ENCODE assay signal across 8 mouse cellular contexts in the genomic region with DNA sequence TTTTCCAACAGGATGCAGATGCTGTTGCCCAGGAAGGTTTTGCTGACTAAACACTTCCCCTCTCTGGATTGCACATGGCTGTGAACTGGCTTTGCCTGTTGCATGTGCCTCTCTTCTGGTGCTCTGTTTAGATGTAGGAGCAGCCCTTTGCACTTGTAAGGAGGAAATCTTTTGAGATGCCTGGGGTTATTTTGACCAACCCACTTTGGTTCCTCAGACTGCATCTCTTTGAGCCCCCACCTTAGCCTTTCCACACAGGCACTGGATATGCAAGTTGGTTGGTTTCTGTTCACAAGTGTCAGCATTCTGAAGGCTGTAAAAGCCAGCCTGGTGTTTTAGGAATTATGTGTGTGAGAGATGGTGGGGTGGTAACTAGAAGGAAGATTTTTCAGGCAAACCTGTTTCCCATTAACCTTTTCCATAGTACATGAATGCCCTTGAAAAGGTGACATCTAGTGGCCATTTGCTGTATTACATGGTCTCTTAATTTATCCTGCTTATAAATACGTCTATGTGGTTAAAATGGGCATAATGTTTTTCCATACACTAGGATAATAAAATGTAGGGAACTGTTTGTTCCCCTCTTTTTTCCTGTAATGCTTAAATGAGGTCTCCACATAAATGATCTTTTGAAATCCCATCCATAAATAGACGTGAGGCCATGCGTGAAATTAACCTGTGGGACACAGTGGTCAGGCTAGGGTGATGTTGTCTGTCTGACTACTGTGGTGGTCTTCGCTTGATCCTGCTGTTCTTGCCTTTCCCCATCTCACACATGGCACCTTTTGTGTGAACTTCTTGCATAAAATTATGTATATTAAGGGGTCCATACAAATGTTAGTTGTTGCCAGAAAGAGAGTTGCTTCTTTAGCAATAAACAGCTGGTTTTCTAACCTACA. TPM values are rescaled to one million over a fixed set of nuclear protein-coding genes. Genes with fewer than 3 reads are reported as not detected.
DNase-seq lines count a peak whose midpoint lies in the region; ATAC-seq lines count a peak whose summit lies in the region.

No protein-coding gene starts in this region.

- H3K9ac ChIP-seq in forebrain, embryonic 11.5 days (ENCODE audit: low read length): no peak overlapping the region
- H3K9ac ChIP-seq in kidney, embryonic 15.5 days: no peak overlapping the region
- H3K9ac ChIP-seq in midbrain, embryonic 14.5 days (replicated peaks; ENCODE audit: low read length): no peak overlapping the region

- no peaks in the 10 kb centered on the region for H3K4me1 ChIP-seq in forebrain, embryonic 11.5 days (replicated peaks; ENCODE audit: control insufficient read depth, insufficient read depth, low read length)
- H3K4me1 ChIP-seq in forebrain, embryonic 10.5 days: 0 out of 2 replicates have a peak, but pooled peaks cover 8% of the 10 kb centered on the region
- peaks cover 4% of the 10 kb centered on the region; the same call in 1 of the 2 replicates for H3K4me1 ChIP-seq in embryonic facial prominence, embryonic 10.5 days
- H3K4me1 ChIP-seq in kidney, embryonic 15.5 days: peaks cover 5% of the 10 kb centered on the region
- H3K4me1 ChIP-seq in midbrain, embryonic 14.5 days (ENCODE audit: control insufficient read depth, insufficient read depth, low read length): no peaks in the 10 kb centered on the region

- no peak overlapping the region for H3K4me2 ChIP-seq in forebrain, embryonic 11.5 days (ENCODE audit: low read depth, low read length, severe bottlenecking)
- H3K4me2 ChIP-seq in kidney, embryonic 15.5 days: no peak overlapping the region
- no peak overlapping the region for H3K4me2 ChIP-seq in midbrain, embryonic 14.5 days (ENCODE audit: low read length)

- H3K4me3 ChIP-seq in forebrain, embryonic 11.5 days (ENCODE audit: low read depth, low read length): no peak overlapping the region
- no peak overlapping the region for H3K4me3 ChIP-seq in forebrain, embryonic 10.5 days
- H3K4me3 ChIP-seq in embryonic facial prominence, embryonic 10.5 days: no peak overlapping the region
- H3K4me3 ChIP-seq in kidney, embryonic 15.5 days (replicated peaks): no peak overlapping the region
- no peak overlapping the region for H3K4me3 ChIP-seq in midbrain, embryonic 14.5 days (replicated peaks; ENCODE audit: low read depth, low read length)

- no peaks in the 10 kb centered on the region for H3K36me3 ChIP-seq in forebrain, embryonic 11.5 days (ENCODE audit: control insufficient read depth, insufficient read depth, low read length)
- H3K36me3 ChIP-seq in forebrain, embryonic 10.5 days (replicated peaks): no peaks in the 10 kb centered on the region
- H3K36me3 ChIP-seq in embryonic facial prominence, embryonic 10.5 days (replicated peaks): no peaks in the 10 kb centered on the region
- no peaks in the 10 kb centered on the region for H3K36me3 ChIP-seq in kidney, embryonic 15.5 days
- no peaks in the 10 kb centered on the region for H3K36me3 ChIP-seq in midbrain, embryonic 14.5 days (ENCODE audit: control insufficient read depth, insufficient read depth, low read length)

- ATAC-seq in forebrain, embryonic 11.5 days (replicated peaks; ENCODE audit: low FRiP score): peak; percentile 55; the same call in 1 of the 2 replicates
- ATAC-seq in kidney, embryonic 15.5 days (replicated peaks; ENCODE audit: low FRiP score): peak; percentile 54; the same call in 1 of the 2 replicates
- ATAC-seq in midbrain, embryonic 14.5 days (ENCODE audit: low FRiP score, low TSS enrichment): no peak; the same call in 1 of the 2 replicates

- H3K27ac ChIP-seq in forebrain, embryonic 11.5 days (ENCODE audit: low read depth, low read length): no peak overlapping the region
- H3K27ac ChIP-seq in forebrain, embryonic 10.5 days: no peak overlapping the region
- no peak overlapping the region; the same call in 1 of the 2 replicates for H3K27ac ChIP-seq in embryonic facial prominence, embryonic 10.5 days (replicated peaks)
- H3K27ac ChIP-seq in kidney, embryonic 15.5 days: no peak overlapping the region
- no peak overlapping the region for H3K27ac ChIP-seq in midbrain, embryonic 14.5 days (replicated peaks; ENCODE audit: low read depth, low read length)

- 65% methylated on average over 4 of the region's 4 CpGs for WGBS in forebrain, embryonic 11.5 days
- WGBS in forebrain, embryonic 10.5 days: 72% methylated on average over 4 of the region's 4 CpGs
- 65% methylated on average over 4 of the region's 4 CpGs for WGBS in embryonic facial prominence, embryonic 10.5 days
- WGBS in kidney, embryonic 15.5 days: 67% methylated on average over 4 of the region's 4 CpGs
- 63% methylated on average over 4 of the region's 4 CpGs for WGBS in midbrain, embryonic 14.5 days

- H3K27me3 ChIP-seq in forebrain, embryonic 11.5 days (ENCODE audit: control insufficient read depth, insufficient read depth, low read length): no peaks in the 10 kb centered on the region
- H3K27me3 ChIP-seq in forebrain, embryonic 10.5 days (ENCODE audit: poor library complexity, severe bottlenecking): no peaks in the 10 kb centered on the region
- H3K27me3 ChIP-seq in embryonic facial prominence, embryonic 10.5 days (replicated peaks; ENCODE audit: low read depth, poor library complexity, severe bottlenecking): no peaks in the 10 kb centered on the region
- H3K27me3 ChIP-seq in kidney, embryonic 15.5 days: no peaks in the 10 kb centered on the region
- H3K27me3 ChIP-seq in midbrain, embryonic 14.5 days (ENCODE audit: control insufficient read depth, insufficient read depth, low read length): no peaks in the 10 kb centered on the region

- H3K9me3 ChIP-seq in forebrain, embryonic 11.5 days (ENCODE audit: control insufficient read depth, low read length): no peaks in the 10 kb centered on the region
- H3K9me3 ChIP-seq in forebrain, embryonic 10.5 days: no peaks in the 10 kb centered on the region
- no peaks in the 10 kb centered on the region for H3K9me3 ChIP-seq in embryonic facial prominence, embryonic 10.5 days
- no peaks in the 10 kb centered on the region for H3K9me3 ChIP-seq in kidney, embryonic 15.5 days (replicated peaks)
- H3K9me3 ChIP-seq in midbrain, embryonic 14.5 days (ENCODE audit: control insufficient read depth, low read length): no peaks in the 10 kb centered on the region

- DNase-seq in forebrain, embryonic 11.5 days (ENCODE audit: low spot score): no peak
- no peak for DNase-seq in forebrain, embryonic 10.5 days (ENCODE audit: extremely low spot score, low spot score)
- peak; percentile 63 for DNase-seq in thymus, postnatal 14 days
- no peak for DNase-seq in thymus, postnatal 25 days
- peak; percentile 18 for DNase-seq in embryonic facial prominence, embryonic 10.5 days (ENCODE audit: low spot score)
- DNase-seq in midbrain, embryonic 14.5 days: peak; percentile 90
- DNase-seq in spleen, adult 18-20 months: no peak

RNA-seq across cellular contexts. Expression of gene P2ry13, which starts 1.8 kb away (rescaled TPM):
- polyA plus RNA-seq in forebrain, embryonic 11.5 days (2014; fragmentation: Nextera tagmentation; extraction: Ambion mirVana): 0.68 and 0.77 TPM in 2 replicates
- 0.52 and 0.67 TPM in 2 replicates for polyA plus RNA-seq in forebrain, embryonic 10.5 days (2016; fragmentation: Nextera tagmentation; extraction: Ambion mirVana)
- polyA plus RNA-seq in embryonic facial prominence, embryonic 10.5 days (2016; fragmentation: Nextera tagmentation; extraction: Ambion mirVana): 0.30 and 0.47 TPM in 2 replicates
- polyA plus RNA-seq in kidney, embryonic 15.5 days (2015; fragmentation: Nextera tagmentation; extraction: Ambion mirVana): 0.63 and 0.73 TPM in 2 replicates
- 0.85 and 1.4 TPM in 2 replicates for polyA plus RNA-seq in midbrain, embryonic 14.5 days (2014; fragmentation: Nextera tagmentation; extraction: Ambion mirVana)

RNA-seq across cellular contexts. Expression of gene Gpr87, which starts 14.0 kb away (rescaled TPM):
- polyA plus RNA-seq in forebrain, embryonic 11.5 days (2014; fragmentation: Nextera tagmentation; extraction: Ambion mirVana): not detected in 2 replicates
- 0.17 and 0.20 TPM in 2 replicates for polyA plus RNA-seq in forebrain, embryonic 10.5 days (2016; fragmentation: Nextera tagmentation; extraction: Ambion mirVana)
- polyA plus RNA-seq in embryonic facial prominence, embryonic 10.5 days (2016; fragmentation: Nextera tagmentation; extraction: Ambion mirVana): 0.28 and 0.31 TPM in 2 replicates
- 0.31 TPM in 1 of 2 replicates, not detected in the other for polyA plus RNA-seq in kidney, embryonic 15.5 days (2015; fragmentation: Nextera tagmentation; extraction: Ambion mirVana)
- 0.20 and 0.26 TPM in 2 replicates for polyA plus RNA-seq in midbrain, embryonic 14.5 days (2014; fragmentation: Nextera tagmentation; extraction: Ambion mirVana)

RNA-seq across cellular contexts. Expression of gene P2ry12, which starts 53.8 kb away (rescaled TPM):
- 1.9 and 2.0 TPM in 2 replicates for polyA plus RNA-seq in forebrain, embryonic 11.5 days (2014; fragmentation: Nextera tagmentation; extraction: Ambion mirVana)
- 0.62 and 0.63 TPM in 2 replicates for polyA plus RNA-seq in forebrain, embryonic 10.5 days (2016; fragmentation: Nextera tagmentation; extraction: Ambion mirVana)
- polyA plus RNA-seq in embryonic facial prominence, embryonic 10.5 days (2016; fragmentation: Nextera tagmentation; extraction: Ambion mirVana): 0.65 and 1.0 TPM in 2 replicates
- polyA plus RNA-seq in kidney, embryonic 15.5 days (2015; fragmentation: Nextera tagmentation; extraction: Ambion mirVana): 1.0 and 2.1 TPM in 2 replicates
- 4.5 and 5.6 TPM in 2 replicates for polyA plus RNA-seq in midbrain, embryonic 14.5 days (2014; fragmentation: Nextera tagmentation; extraction: Ambion mirVana)

RNA-seq across cellular contexts. Expression of gene P2ry14, which starts 55.5 kb away (rescaled TPM):
- 3.4 and 4.1 TPM in 2 replicates for polyA plus RNA-seq in forebrain, embryonic 11.5 days (2014; fragmentation: Nextera tagmentation; extraction: Ambion mirVana)
- polyA plus RNA-seq in forebrain, embryonic 10.5 days (2016; fragmentation: Nextera tagmentation; extraction: Ambion mirVana): 1.9 and 2.4 TPM in 2 replicates
- 1.6 and 1.8 TPM in 2 replicates for polyA plus RNA-seq in embryonic facial prominence, embryonic 10.5 days (2016; fragmentation: Nextera tagmentation; extraction: Ambion mirVana)
- 2.3 and 3.0 TPM in 2 replicates for polyA plus RNA-seq in kidney, embryonic 15.5 days (2015; fragmentation: Nextera tagmentation; extraction: Ambion mirVana)
- 2.9 and 4.1 TPM in 2 replicates for polyA plus RNA-seq in midbrain, embryonic 14.5 days (2014; fragmentation: Nextera tagmentation; extraction: Ambion mirVana)

Comparison
In these comparisons a context has a peak if more than half of its experiments do, and no peak if none do; other contexts are left out.
1. DNase-seq: peak in thymus, postnatal 14 days (single experiment), embryonic facial prominence, embryonic 10.5 days (single experiment) and midbrain, embryonic 14.5 days (single experiment); none in forebrain, embryonic 11.5 days (single experiment), forebrain, embryonic 10.5 days (single experiment), thymus, postnatal 25 days (single experiment) and spleen, adult 18-20 months (0 of 2).